Mouse (Mus musculus): Measurements from ENCODE around the gene 1700001L19Rik.
A peak's percentile ranks its signal among the peaks of the same experiment; 100 is the strongest.
"Not testable (repeated sequence)": the region's sequence is repeated elsewhere in the genome, so short reads cannot be mapped to it uniquely, and the experiment has no call there.

Gene 1700001L19Rik

GRCm38 (mm10) chr13:68597199-68597598 lies at the start of gene 1700001L19Rik:
Gene 1700001L19Rik, plus strand, starts transcription at chr13:68597421.
- DNase-seq = no peak

DNA sequence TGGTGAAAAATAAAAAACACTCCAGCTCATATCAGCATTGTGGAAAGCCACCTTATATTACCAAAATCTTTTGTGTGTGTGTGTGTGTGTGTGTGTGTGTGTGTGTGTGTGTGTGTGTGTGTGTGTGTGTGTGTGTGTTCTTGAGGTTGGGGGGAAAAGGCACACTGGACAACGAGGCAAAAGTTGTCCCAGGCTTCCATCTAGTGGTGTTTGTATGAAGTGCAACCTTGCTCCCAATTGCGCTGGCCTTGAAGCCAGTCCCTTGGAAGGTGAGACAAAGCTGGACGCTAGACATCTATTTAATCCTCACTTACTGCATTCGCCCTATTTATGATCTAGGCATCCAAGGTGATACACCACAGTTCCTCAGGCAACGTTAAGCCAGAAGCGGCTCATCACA lies 43.8 kb upstream of the 1700001L19Rik start:
- not testable (repeated sequence) for DNase-seq

DNA sequence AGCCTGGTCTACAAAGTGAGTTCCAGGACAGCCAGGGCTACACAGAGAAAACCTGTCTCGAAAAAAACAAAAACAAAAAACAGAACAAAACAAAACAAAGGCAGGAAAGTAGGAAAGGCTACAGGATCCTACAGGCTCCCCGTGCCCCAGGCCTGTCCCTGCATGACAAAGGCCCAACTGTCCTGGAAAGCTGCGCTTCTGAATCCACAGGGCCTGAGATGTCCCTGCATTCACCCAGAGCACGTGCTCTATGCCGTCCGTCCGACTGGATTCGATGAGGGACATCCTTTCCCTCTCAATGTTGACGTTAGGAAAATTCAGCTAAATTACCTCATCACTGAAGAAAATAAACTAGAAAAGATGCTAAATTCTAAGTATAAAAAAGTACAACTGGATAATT lies 29.1 kb upstream of the 1700001L19Rik start:
- DNase-seq = no peak

DNA sequence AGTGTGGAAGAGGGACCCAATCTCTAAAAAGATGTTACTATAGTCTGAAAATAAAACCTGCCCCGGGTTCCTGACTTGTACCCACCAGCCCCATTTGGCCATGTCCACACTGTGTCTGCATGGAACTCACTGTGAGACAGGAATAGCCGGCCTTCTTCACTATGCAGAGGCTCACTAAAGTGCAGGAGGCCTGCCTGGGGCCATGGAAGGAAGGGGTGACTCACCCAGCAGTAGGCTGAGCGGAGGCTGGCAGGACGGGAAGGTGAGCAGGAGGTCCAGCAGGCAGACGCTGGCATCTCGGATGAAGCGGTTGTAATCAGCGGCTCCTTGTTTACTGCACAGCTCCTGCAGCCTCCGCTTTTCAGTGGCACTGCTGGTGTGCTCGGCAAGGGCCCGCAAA lies 28.7 kb upstream of the 1700001L19Rik start:
- no peak for DNase-seq

GRCm38 (mm10) chr13:68569589-68570336 lies 27.5 kb upstream of the 1700001L19Rik start:
- DNase-seq = peak; percentile 44 to 69

GRCm38 (mm10) chr13:68572247-68572646 lies 25.0 kb upstream of the 1700001L19Rik start:
- no peak for DNase-seq

DNA sequence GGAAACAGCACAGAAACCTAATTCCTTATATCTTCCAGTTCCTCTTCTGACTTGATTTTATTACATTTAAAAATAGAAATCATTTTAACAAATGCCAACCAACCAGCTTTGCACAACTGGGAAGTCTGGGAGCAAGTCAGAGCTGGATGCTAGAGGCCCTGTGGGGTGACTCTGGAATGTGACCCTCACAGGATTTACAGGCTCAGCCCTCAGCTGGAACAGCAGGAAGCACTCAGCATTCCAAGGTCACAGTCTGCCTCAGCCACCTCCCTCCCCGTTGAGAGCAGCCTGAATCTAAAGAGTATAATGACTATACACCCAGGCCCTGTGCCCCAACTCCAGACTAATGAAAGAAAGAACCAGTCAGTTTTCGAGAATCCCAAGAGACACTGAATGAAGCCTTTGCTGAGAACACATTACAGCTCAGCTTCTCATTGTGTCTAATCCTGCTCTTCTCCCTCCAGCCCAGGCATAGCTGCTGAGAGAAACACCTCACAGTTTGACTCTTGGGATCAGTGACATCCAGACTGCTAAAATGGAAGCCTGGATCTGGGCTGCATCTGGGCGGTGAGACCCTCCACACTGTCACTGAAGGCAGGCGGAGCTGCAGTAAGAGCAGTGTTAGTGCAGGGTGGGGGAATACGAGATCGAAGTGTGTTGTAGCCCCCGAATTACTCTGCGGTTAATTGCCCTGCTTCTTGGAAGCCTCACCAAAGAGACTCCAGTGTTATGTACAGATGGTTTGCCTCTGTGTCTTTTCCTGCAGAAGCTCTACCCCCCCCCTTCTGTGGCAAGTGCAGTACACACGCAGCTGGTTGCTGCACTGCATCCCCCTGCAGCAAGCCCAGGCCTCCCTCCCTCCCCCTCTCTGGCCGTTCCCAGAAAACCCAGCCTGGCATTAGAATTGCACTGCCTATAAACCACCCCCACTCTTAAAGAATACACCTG lies 24.0 kb upstream of the 1700001L19Rik start:
- DNase-seq = no peak

- DNase-seq = no peak
Measured at GRCm38 (mm10) chr13:68574398-68574797, 22.8 kb upstream of the 1700001L19Rik start.

DNA sequence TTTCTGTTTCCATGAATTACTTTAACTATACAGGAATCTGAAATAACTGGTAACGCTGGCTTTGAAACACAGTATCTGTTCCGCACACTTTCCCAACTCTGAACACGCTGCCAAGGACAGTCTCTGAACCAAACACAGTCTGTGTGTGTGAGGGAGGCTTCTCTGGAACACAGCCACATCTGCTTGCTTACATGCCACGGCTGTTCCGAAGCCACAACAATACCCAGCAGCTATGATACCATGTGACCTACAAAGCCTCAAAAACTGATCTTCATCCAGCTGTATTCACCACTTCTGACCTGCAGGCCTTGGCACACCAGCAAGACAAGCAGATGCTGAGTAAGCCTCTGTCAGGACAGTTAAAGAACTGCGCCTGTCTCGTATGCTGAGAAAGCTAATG lies 19.3 kb upstream of the 1700001L19Rik start:
- DNase-seq = no peak

GRCm38 (mm10) chr13:68581086-68581740 lies 16.0 kb upstream of the 1700001L19Rik start:
- DNase-seq = no peak

- DNase-seq = peak; percentile 99
Measured at GRCm38 (mm10) chr13:68581747-68582516, 15.3 kb upstream of the 1700001L19Rik start, which contains the start of the genes Mtrr and Fastkd3. Gene Mtrr, minus strand, starts transcription at chr13:68582149. Gene Fastkd3, plus strand, starts transcription at chr13:68582234.

GRCm38 (mm10) chr13:68582517-68582780 lies 14.8 kb upstream of the 1700001L19Rik start:
- DNase-seq = peak in 1 of 2 experiments; percentile 16

GRCm38 (mm10) chr13:68583961-68584360 lies 13.3 kb upstream of the 1700001L19Rik start:
- no peak for DNase-seq

- no peak for DNase-seq
Measured at GRCm38 (mm10) chr13:68585441-68585840, 11.8 kb upstream of the 1700001L19Rik start.

GRCm38 (mm10) chr13:68588352-68588751 lies 8.9 kb upstream of the 1700001L19Rik start:
- DNase-seq = no peak

DNA sequence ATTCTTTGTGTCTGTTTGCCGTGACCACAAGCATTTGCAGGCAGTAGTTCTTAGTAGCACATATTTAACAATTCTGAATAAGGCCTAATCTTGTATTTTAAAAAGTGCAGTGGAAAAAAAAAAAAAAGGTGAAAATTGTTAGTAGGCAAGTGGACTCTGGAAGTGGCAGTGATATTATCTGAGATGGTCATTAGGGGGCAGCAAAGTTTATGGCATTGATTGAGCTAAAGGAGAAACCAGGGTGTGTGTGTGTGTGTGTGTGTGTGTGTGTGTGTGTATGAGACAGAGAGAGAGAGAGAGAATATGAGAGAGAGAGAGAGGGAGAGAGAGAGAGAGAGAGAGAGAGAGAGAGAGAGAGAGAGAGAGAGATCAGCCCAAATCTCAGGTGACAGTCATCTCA lies 3.4 kb upstream of the 1700001L19Rik start:
- peak in 1 of 2 experiments; percentile 38 for DNase-seq

DNA sequence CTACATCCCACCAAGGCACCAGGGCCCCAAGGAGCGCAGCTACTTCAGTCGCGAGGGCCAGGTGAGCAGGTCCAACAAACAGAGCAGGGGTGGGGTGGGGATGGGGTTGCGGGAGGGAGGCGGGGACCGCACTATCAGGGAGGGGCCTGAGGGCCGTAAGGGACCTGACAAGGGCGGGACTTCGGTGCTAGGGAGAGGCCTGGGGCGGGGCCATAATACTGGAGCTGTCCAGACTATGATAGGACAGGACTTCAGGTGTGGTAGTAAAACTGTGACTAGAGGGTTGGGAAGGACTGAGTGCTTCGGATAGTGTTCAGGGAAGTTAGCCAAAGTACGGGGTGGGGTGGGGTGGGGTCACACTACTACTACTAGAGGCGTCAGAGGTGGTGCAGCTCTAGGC lies 446 bp downstream of the 1700001L19Rik start:
- DNase-seq = no peak

DNA sequence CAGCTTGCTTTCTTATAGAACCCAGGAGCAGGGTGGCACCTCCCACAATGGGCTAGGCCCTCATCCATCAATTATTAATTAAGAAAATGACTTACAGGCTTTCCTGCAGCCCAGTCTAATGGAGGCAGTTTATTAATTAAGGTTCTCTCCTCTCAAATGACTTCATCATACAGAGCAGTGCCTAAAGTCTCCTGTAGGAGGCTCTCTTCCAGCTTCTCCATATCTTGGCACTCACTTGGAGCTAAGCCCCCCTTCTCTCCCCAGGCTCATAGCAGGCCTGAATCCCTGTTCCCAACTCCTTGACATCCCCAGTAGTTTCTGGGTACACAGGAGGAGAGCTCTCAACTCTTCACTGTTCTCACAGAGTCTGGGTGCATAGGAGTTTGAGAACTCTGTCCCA lies 1.7 kb downstream of the 1700001L19Rik start:
- DNase-seq = no peak

DNA sequence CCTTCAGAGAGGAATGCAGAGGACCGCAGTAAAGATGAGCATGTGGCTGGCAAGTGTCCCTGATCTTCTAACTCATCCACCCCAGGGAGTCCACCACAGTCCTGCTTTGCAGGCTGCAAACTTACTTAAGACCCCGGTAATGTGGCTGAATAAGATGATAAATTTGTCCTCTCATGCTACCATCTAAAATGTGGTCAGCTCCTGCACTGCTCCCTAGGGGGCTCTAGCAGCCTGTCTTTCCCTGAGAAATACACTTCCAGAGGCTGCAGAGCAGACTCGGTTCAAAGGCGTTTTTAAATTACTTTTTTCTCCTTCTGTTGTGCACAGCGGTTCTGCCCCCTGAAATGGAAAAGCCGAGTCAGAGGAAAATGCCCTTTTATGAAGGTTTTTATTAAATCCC lies 4.0 kb downstream of the 1700001L19Rik start:
- peak in 1 of 2 experiments; percentile 33 for DNase-seq

GRCm38 (mm10) chr13:68603085-68603484 lies 5.9 kb downstream of the 1700001L19Rik start:
- no peak for DNase-seq

GRCm38 (mm10) chr13:68605689-68606126 lies 8.5 kb downstream of the 1700001L19Rik start:
- peak; percentile 16 to 55 for DNase-seq

DNA sequence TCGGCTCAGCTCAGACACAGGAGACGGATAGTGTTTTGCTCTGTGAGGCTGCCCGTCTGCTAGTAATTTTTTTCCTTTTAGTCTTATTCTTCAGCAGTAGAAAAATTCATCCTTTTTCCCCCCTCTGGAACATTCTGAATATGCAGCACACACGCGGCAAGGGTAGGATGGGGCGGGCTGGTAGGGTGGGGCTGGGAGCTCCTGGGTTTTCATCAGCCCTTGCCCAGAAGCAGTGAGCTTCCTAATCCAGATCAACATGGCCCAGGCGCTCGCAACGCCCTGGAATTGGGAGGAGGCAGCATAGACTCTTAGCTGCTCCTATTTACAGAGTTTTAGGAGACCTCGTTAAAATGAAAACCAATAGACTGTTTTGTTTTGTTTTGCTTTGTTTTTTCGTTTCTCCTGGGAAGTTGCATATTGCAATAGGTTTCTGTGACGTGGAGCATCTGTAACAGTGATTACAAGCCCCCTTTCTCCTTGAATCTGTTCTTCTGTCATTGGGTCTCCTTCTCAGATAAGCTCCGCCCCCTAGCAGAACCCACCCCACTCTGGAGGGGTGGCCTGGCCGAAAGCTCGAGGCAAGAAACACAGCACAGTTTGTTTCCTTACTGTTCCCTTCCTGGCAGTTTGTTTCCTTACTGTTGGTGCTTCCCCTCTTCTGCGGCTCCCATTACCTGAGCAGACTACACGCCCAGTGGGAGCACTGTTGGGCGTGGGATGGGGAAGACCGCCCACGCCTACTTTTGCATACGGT lies 10.6 kb downstream of the 1700001L19Rik start:
- DNase-seq = no peak
